Mouse (Mus musculus) 3T3-L1 (cell line): ENCODE results near the gene Lect2.
A peak's percentile ranks its signal among the peaks of the same experiment; 100 is the strongest.

Source experiments
- DNase-seq: peaks from one replicate; pipeline ENCODE4 v3.0.0-alpha.2; 2015; ENCODE audit warnings: low read depth, low spot score

The Lect2 gene

GRCm38 (mm10) chr13:56548401-56548800, at the start of gene Lect2:
Lect2 (minus strand) TSS chr13:56548502.
- no peak for DNase-seq

GRCm38 (mm10) chr13:56597296-56597695, 49.0 kb upstream of the Lect2 start:
- DNase-seq, result no peak

GRCm38 (mm10) chr13:56595246-56595645, 46.9 kb upstream of the Lect2 start:
- DNase-seq, result no peak

- no peak for DNase-seq
These were observed 45.7 kb upstream of the Lect2 start for GRCm38 (mm10) chr13:56593961-56594391.

GRCm38 (mm10) chr13:56593196-56593595, 44.9 kb upstream of the Lect2 start:
- DNase-seq, result no peak

GRCm38 (mm10) chr13:56591939-56592338, 43.6 kb upstream of the Lect2 start:
- no peak for DNase-seq

GRCm38 (mm10) chr13:56591191-56591590, 42.9 kb upstream of the Lect2 start:
- DNase-seq, result no peak

GRCm38 (mm10) chr13:56590202-56590601, 41.9 kb upstream of the Lect2 start:
- no peak for DNase-seq

- peak; percentile 51 for DNase-seq
These were observed 40.3 kb upstream of the Lect2 start for GRCm38 (mm10) chr13:56588454-56589117.

GRCm38 (mm10) chr13:56586046-56586445, 37.7 kb upstream of the Lect2 start:
- no peak for DNase-seq

- DNase-seq, result peak; percentile 84
These were observed 34.4 kb upstream of the Lect2 start for GRCm38 (mm10) chr13:56582720-56583119.

- peak; percentile 97 for DNase-seq
These were observed 33.7 kb upstream of the Lect2 start for GRCm38 (mm10) chr13:56581961-56582434.

- peak; percentile 79 for DNase-seq
These were observed 33.2 kb upstream of the Lect2 start for GRCm38 (mm10) chr13:56581512-56581911.

GRCm38 (mm10) chr13:56580450-56580849, 32.1 kb upstream of the Lect2 start:
- DNase-seq, result no peak

GRCm38 (mm10) chr13:56578097-56578496, 29.8 kb upstream of the Lect2 start:
- DNase-seq, result peak; percentile 43

- DNase-seq, result peak; percentile 80
These were observed 27.5 kb upstream of the Lect2 start for GRCm38 (mm10) chr13:56575701-56576321.

GRCm38 (mm10) chr13:56575074-56575473, 26.8 kb upstream of the Lect2 start:
- no peak for DNase-seq

GRCm38 (mm10) chr13:56571645-56572044, 23.3 kb upstream of the Lect2 start:
- no peak for DNase-seq

GRCm38 (mm10) chr13:56566336-56566735, 18.0 kb upstream of the Lect2 start:
- DNase-seq, result no peak

GRCm38 (mm10) chr13:56563075-56563474, 14.8 kb upstream of the Lect2 start:
- peak; percentile 40 for DNase-seq

GRCm38 (mm10) chr13:56561129-56561528, 12.8 kb upstream of the Lect2 start:
- no peak for DNase-seq

GRCm38 (mm10) chr13:56559841-56560370, 11.6 kb upstream of the Lect2 start:
- no peak for DNase-seq

GRCm38 (mm10) chr13:56558811-56559210, 10.5 kb upstream of the Lect2 start:
- no peak for DNase-seq
